Mouse (Mus musculus) brain, embryonic 14.5 days (tissue): ENCODE results near the gene Smtnl1.
A peak's percentile ranks its signal among the peaks of the same experiment; 100 is the strongest.

Experiments used
- CTCF ChIP-seq: fragments of 200-500 bp; IDR thresholded peaks from 2 replicates; pipeline ENCODE4 v1.5.1; 2012; ENCODE audit warnings: inconsistent platforms, mild to moderate bottlenecking, moderate library complexity, borderline replicate concordance; ENCODE audit not compliant: insufficient read depth, insufficient read length; ENCODE audit errors: extremely low read depth
- POLR2A ChIP-seq: fragments of 200-500 bp; IDR thresholded peaks from 2 replicates; pipeline ENCODE4 v1.6.1; 2012; ENCODE audit warnings: mild to moderate bottlenecking, inconsistent platforms, borderline replicate concordance; ENCODE audit not compliant: poor library complexity, insufficient read depth, insufficient read length, severe bottlenecking; ENCODE audit errors: extremely low read depth

DNA sequence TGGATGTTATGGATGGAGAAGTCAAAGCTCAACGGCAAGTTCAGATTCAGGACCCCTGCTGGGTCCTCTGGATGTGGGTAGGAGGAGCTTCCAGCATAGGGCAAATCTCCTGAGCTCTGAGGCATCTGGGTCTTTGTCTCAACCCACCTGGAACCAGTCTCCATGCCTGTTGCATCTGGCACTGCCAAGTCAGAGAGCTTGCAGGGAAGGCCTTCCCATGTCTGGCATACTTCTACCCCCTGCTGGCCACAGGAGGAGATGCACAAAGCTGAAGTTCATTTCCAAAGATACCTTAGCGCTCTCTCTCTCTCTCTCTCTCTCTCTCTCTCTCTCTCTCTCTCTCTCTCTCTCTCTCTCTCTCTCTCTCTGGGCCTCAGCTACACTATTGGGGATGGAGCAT lies 33.3 kb upstream of the Smtnl1 start:
- TF ChIP-seq CTCF, result peak; percentile 75
- TF ChIP-seq POLR2A, result no peak
